Mouse (Mus musculus) kidney, postnatal 36 days (tissue): Measurements from ENCODE around the gene Hspa12a.

Experiments
- DNase-seq, 2 experiments: peaks; one replicate each; pipeline ENCODE4 v3.0.0; 2021 to 2022; ENCODE audit warnings: mixed read lengths in 2 of 2

Gene Hspa12a

GRCm38 (mm10) chr19:58818571-58819415, 124.7 kb downstream of the Hspa12a start:
- peak in 1 of 2 experiments; percentile 44 for DNase-seq

DNA sequence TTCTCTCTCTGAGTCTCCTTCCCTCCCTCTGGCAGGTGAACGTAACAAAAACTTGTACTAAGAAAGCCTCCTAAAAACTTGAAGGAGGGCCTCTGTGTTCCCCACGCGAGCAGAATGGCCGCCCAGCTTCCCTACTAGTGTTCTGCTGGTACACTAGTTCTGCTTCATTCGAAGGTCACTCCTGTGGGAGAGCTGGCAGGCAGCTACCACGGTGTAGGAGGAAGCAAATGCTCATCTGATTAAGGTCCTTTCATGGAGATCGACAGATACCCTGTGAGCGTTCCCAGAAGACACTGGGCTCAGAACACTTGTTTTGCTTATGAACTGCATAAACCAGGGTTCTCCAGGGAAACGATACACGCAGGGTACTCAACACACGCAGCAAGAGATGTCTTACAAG, 126.1 kb downstream of the Hspa12a start:
- no peak for DNase-seq

GRCm38 (mm10) chr19:58816453-58817041, 126.9 kb downstream of the Hspa12a start:
- DNase-seq = peak in 1 of 2 experiments; percentile 38

DNA sequence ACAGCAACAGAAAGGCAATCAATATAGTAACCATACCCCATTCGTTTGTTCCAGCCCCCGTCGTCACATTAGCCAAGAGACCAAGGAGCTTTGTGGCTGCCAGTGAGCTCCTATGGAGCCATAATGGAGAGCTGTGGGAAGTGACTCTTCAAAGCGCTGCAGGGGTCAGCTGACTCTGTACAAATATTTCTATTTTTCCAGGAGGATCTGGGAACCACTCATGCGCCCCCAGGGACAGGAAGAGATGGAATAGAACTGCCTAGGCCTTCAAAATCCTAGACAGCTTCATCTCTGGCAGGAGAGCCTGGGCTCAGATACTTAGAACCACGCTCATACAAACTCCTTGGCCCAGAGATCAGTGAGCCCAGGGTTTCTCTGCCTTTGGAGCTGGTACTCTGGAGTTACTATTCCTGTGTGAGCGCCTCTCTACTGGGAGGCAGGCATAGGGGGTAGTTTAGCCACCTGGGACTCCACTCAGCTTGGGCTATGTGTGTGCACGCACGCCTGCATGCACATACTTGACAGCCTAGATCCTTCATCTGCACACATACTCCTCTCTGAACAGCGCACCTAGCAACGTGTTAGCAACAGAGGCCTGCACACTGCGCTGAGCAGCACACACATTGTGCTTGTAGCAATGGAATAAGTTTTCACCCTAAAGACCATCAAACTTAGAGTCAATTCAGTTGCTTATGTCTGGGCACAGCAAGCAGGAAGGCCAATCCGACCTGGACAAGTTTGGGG, 128.1 kb downstream of the Hspa12a start:
- DNase-seq = no peak

GRCm38 (mm10) chr19:58810536-58810935, 132.9 kb downstream of the Hspa12a start:
- no peak for DNase-seq

- DNase-seq = no peak
Observed at GRCm38 (mm10) chr19:58808864-58809263, 134.6 kb downstream of the Hspa12a start.

DNA sequence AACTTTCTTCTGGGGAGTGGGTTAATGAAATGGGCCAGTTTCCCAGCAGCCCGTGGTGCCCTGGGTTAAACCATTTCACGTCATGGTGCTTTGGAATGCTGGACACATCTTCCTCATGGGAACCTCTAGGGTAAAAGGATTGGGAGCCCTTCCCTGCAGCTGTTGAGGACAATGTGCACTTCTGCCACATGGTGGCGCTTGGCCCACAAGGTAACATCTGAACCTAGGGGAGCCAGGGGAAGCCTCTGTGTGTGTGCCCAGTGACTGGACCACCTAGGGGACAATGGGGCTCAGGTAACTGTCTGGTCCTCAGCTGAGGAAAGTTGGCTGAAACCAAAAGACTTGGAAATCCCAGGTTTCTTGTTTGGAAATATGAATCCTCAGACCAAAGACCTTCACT, 137.1 kb downstream of the Hspa12a start:
- peak; percentile 69 to 88 for DNase-seq

DNA sequence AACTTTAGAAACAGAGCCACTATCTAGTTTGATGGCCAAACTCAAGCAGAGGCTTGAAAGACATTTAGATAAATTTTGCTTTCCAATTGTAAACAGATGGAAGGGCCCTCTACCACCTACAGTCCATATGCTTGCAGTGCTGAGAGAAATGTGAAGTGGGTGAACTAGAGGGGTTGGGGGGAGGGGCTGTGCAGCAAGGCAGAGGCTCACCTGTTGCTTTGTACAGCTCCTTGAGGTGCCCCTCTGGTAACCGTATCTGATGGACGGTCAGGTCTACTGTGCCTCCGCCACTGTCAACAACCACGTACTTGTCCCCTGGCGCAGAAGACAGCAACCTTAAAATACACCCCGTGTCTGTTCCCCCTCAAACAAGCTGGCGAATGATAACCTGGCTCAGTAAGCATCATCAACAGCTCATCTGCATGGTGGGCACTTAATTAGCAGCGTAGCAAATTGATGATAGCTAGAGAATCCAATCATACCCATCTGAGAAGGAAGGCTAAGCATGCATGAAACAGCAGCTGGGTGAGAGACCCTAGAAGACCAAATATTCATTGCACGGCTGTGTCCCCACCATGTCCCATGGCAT, 138.2 kb downstream of the Hspa12a start:
- no peak for DNase-seq

GRCm38 (mm10) chr19:58795114-58795669, 148.3 kb downstream of the Hspa12a start:
- no peak for DNase-seq

DNA sequence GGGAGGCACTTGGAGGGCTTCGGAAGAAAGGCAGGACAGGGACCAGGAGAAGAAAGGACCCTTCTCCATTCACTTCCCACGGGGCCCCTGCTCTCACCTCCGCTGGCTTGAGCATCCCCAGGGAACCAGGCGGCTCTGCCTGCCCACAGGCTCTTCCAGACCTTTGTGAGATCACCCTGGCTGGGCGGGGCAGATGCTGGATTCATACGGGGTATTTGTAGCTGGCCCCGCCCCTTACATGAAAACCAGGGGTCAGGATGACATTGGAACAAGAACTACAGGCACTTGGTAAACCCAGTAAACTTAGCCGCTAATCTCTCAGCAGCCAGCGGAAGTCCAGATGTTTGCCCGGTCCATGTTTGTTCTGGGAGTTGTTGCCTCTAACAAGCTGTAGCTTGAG, 149.2 kb downstream of the Hspa12a start, which contains the start of gene 1700019N19Rik:
Gene 1700019N19Rik, minus strand, starts transcription at position 178 of the 400 bp plus-strand sequence.
- no peak for DNase-seq

- DNase-seq = no peak
Observed at GRCm38 (mm10) chr19:58789194-58789593, 154.3 kb downstream of the Hspa12a start.

GRCm38 (mm10) chr19:58783938-58784337, 159.5 kb downstream of the Hspa12a start:
- no peak for DNase-seq

GRCm38 (mm10) chr19:58781566-58781965, 161.9 kb downstream of the Hspa12a start:
- no peak for DNase-seq

GRCm38 (mm10) chr19:58776461-58776860, 167.0 kb downstream of the Hspa12a start:
- no peak for DNase-seq

GRCm38 (mm10) chr19:58767329-58767728, 176.1 kb downstream of the Hspa12a start:
- no peak for DNase-seq

GRCm38 (mm10) chr19:58762848-58763541, 180.5 kb downstream of the Hspa12a start:
- peak; percentile 49 to 83 for DNase-seq

DNA sequence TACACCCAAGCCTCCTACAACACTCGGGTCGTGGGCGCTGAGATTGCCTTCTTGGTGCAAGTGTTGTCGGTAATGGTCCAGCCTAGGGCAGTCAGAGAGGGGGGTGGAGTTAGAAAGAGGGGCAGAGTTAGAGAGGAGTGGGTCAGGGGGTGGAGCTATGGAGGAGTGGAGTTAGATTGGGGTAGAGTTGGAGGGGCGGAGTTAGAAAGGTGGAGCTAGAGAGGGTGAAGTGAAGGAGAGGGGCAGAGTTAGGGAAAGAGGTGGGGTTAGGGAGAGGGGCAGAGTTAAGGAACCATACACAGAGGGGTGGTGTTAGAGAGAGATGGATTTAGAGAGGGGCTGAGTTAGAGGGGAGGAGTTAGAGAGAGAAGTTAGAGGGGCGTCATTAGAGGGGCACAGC, 181.1 kb downstream of the Hspa12a start:
- no peak for DNase-seq

GRCm38 (mm10) chr19:58759423-58759822, 184.0 kb downstream of the Hspa12a start, which contains the start of gene Pnliprp2:
TSS of gene Pnliprp2 (plus strand) at chr19:58759719.
- DNase-seq = peak; percentile 56 to 76

- DNase-seq = no peak
Observed at GRCm38 (mm10) chr19:58758871-58759270, 184.6 kb downstream of the Hspa12a start.

DNA sequence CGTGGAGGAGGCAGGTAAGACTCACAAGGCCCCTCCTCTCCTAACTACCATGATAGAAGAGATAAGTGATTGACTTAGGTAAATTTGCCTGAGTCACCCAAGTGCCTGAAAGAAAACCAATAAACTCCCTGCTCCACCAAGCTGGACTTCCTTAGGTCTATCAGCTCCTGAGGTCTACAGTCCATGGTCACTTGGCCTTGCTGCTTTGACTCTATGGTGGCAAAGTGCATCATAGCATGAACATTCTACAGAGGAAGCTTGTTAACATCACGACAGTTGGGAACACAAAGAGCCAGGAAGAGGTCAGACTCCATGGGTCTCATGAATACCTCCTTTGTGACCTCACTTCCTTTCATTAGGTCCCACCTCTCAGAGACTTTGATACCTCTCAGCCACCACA, 191.9 kb downstream of the Hspa12a start:
- DNase-seq = no peak

DNA sequence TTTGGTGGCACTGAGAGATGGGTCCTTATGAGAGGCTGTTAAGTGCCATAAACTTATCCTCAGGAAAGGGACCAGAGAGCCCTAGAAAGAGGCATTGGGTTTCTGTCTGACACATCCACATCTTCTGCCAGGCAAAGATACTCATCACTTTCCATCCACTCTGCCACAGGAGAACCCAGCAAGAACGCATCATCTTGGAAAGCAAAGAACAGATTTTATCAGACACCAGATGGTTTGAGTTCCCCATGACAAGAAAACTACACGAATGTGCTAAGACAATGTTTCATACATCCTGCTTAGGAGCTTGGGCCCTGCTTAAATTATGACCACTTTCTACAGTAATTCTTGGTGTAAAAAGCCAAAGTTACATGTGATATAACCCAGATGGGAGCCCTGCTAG, 192.6 kb downstream of the Hspa12a start:
- no peak for DNase-seq

DNA sequence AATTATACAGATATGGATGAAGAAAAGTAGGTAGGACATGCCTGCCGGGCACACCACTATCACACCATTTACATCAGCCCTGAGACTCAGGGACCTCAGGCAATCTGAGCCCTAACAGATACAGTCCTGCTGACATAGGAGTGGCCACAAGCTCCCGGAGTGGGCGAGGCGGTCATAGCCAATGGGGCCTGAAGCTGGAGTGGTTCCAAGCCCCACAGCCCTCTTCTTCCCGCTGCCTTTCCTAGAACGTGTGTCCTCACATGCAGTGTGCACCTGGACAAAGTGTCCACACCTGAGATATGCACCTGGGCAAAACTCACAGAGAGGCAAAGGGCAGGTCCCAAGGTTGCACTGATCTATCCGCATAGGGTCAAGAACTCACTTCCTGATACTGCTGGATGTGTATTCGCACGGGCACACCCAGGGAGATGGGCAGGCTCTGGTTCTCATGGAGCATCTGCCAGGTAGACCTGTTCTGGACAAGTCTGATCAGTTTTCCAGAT, 195.9 kb downstream of the Hspa12a start:
- DNase-seq = no peak
